Mouse (Mus musculus) ES-Bruce4 (cell line): Measurements from ENCODE around the gene Cox11. TPM values are rescaled to one million over a fixed set of nuclear protein-coding genes. Genes with fewer than 3 reads are reported as not detected.

ENCODE experiments used
- H3K27ac ChIP-seq: 2 replicates; pipeline ENCODE4 v1.5.1; 2012; ENCODE audit warnings: low read length, inconsistent platforms; ENCODE audit not compliant: insufficient read depth
- H3K27me3 ChIP-seq: 2 replicates; pipeline ENCODE4 v1.6.1; 2012; ENCODE audit warnings: mild to moderate bottlenecking, low read length, inconsistent platforms; ENCODE audit not compliant: control insufficient read depth, poor library complexity, insufficient read depth, severe bottlenecking
- H3K36me3 ChIP-seq: 2 replicates; pipeline ENCODE4 v1.6.1; 2012; ENCODE audit warnings: inconsistent platforms, mild to moderate bottlenecking, low read length, moderate library complexity; ENCODE audit not compliant: control insufficient read depth, poor library complexity, insufficient read depth, severe bottlenecking
- H3K4me1 ChIP-seq: one replicate; pipeline ENCODE4 v1.8.1; 2011; ENCODE audit warnings: low read length; ENCODE audit not compliant: control insufficient read depth, insufficient read depth
- H3K4me3 ChIP-seq: 2 replicates; pipeline ENCODE4 v1.5.1; 2011; ENCODE audit warnings: low read depth, mild to moderate bottlenecking, low read length
- H3K9ac ChIP-seq: 2 replicates; pipeline ENCODE4 v1.6.1; 2012; ENCODE audit warnings: low read depth, mild to moderate bottlenecking, inconsistent platforms; ENCODE audit not compliant: poor library complexity, severe bottlenecking
- H3K9me3 ChIP-seq: replicated peaks from 2 replicates; pipeline ENCODE4 v1.6.1; 2012; ENCODE audit warnings: mild to moderate bottlenecking, low read length, inconsistent platforms; ENCODE audit not compliant: control insufficient read depth, poor library complexity, insufficient read depth, severe bottlenecking
- CTCF ChIP-seq: IDR thresholded peaks from one replicate; pipeline ENCODE4 v1.8.1; 2011; ENCODE audit warnings: low read depth, low read length
- EP300 ChIP-seq: IDR thresholded peaks from 2 replicates; pipeline ENCODE4 v1.6.1; 2011; ENCODE audit warnings: low read depth, low read length; ENCODE audit not compliant: insufficient read depth
- POLR2A ChIP-seq: IDR thresholded peaks from one replicate; pipeline ENCODE4 v1.8.1; 2011; ENCODE audit warnings: low read length; ENCODE audit not compliant: insufficient read depth
- polyA plus RNA-seq: library from polyadenylated mRNA; stranded (reverse); fragments of >200 nt; gene quantifications from 2 replicates; pipeline ENCODE4 v1.2.4, GENCODE M21; 2011; ENCODE audit warnings: low read depth; ENCODE audit not compliant: missing spikeins, insufficient read depth, insufficient read length

Gene Cox11
- polyA plus RNA-seq, 1 experiment: 28.1 TPM

GRCm38 (mm10) chr11:90678582-90678981, 40.6 kb downstream of the Cox11 start:
- no peaks in the 10 kb centered on the region for H3K9me3 ChIP-seq
- H3K27me3 ChIP-seq: no peaks in the 10 kb centered on the region
- TF ChIP-seq EP300 (no peak), CTCF (no peak), POLR2A (no peak)
- H3K27ac ChIP-seq: no peak overlapping the region
- H3K4me3 ChIP-seq: no peak overlapping the region
- peaks cover 1% of the 10 kb centered on the region for H3K4me1 ChIP-seq
- H3K36me3 ChIP-seq: peaks cover 7% of the 10 kb centered on the region
- H3K9ac ChIP-seq: no peak overlapping the region

- H3K9me3 ChIP-seq: no peaks in the 10 kb centered on the region
- H3K27ac ChIP-seq: no peak overlapping the region
- H3K9ac ChIP-seq: no peak overlapping the region
- TF ChIP-seq CTCF: no peak
- no peak for TF ChIP-seq EP300
- TF ChIP-seq POLR2A: no peak
- H3K36me3 ChIP-seq: peaks cover 9% of the 10 kb centered on the region
- no peak overlapping the region for H3K4me3 ChIP-seq
- H3K27me3 ChIP-seq: no peaks in the 10 kb centered on the region
- H3K4me1 ChIP-seq: peaks cover 1% of the 10 kb centered on the region
Observed at GRCm38 (mm10) chr11:90681171-90681570, 43.2 kb downstream of the Cox11 start.

GRCm38 (mm10) chr11:90684765-90685164, 46.8 kb downstream of the Cox11 start:
- TF ChIP-seq CTCF (no peak), EP300 (no peak), POLR2A (no peak)
- H3K36me3 ChIP-seq: peaks cover 9% of the 10 kb centered on the region
- H3K4me1 ChIP-seq: peaks cover 1% of the 10 kb centered on the region
- H3K9ac ChIP-seq: no peak overlapping the region
- H3K4me3 ChIP-seq: no peak overlapping the region
- H3K27ac ChIP-seq: no peak overlapping the region
- no peaks in the 10 kb centered on the region for H3K9me3 ChIP-seq
- peaks cover 5% of the 10 kb centered on the region for H3K27me3 ChIP-seq

- Histone ChIP-seq H3K4me1 (peaks cover 1% of the 10 kb centered on the region), H3K27ac (no peak overlapping the region), H3K9ac (no peak overlapping the region), H3K27me3 (peaks cover 5% of the 10 kb centered on the region), H3K9me3 (no peaks in the 10 kb centered on the region), H3K4me3 (no peak overlapping the region), H3K36me3 (peaks cover 9% of the 10 kb centered on the region)
- TF ChIP-seq POLR2A: no peak
- no peak for TF ChIP-seq EP300
- TF ChIP-seq CTCF: no peak
Observed at GRCm38 (mm10) chr11:90685196-90685595, 47.2 kb downstream of the Cox11 start.

GRCm38 (mm10) chr11:90686287-90687025, 48.5 kb downstream of the Cox11 start:
- Histone ChIP-seq H3K36me3 (peaks cover 6% of the 10 kb centered on the region), H3K27ac (no peak overlapping the region), H3K9ac (peak overlapping the region; percentile 60), H3K27me3 (peaks cover 8% of the 10 kb centered on the region), H3K4me3 (peak overlapping the region; percentile 92), H3K9me3 (no peaks in the 10 kb centered on the region), H3K4me1 (no peaks in the 10 kb centered on the region)
- no peak for TF ChIP-seq POLR2A
- no peak for TF ChIP-seq CTCF
- no peak for TF ChIP-seq EP300

GRCm38 (mm10) chr11:90687040-90687439, 49.1 kb downstream of the Cox11 start:
- H3K4me3 ChIP-seq: peak overlapping the region; percentile 92

More at GRCm38 (mm10) chr11:90687040-90687439, 49.1 kb downstream of the Cox11 start:
- Histone ChIP-seq H3K27ac (no peak overlapping the region), H3K36me3 (peaks cover 6% of the 10 kb centered on the region), H3K9me3 (no peaks in the 10 kb centered on the region), H3K4me1 (no peaks in the 10 kb centered on the region), H3K9ac (peak overlapping the region; percentile 60), H3K27me3 (peaks cover 8% of the 10 kb centered on the region)
- TF ChIP-seq EP300: no peak
- TF ChIP-seq POLR2A: no peak
- TF ChIP-seq CTCF: no peak
